Mouse (Mus musculus): ENCODE data around the gene Gstcd. TPM values are rescaled to one million over a fixed set of nuclear protein-coding genes. Genes with fewer than 3 reads are reported as not detected.

The Gstcd gene
- total and polyA plus RNA-seq, 2 experiments from 2014 or later = 1.2 to 4.4 TPM

GRCm38 (mm10) chr3:132946086-132946485 lies 145.7 kb downstream of the Gstcd start:
- DNase-seq (ENCODE audit: low spot score) = no peak
- WGBS = 91% methylated on average over 5 of the region's 5 CpGs

DNA sequence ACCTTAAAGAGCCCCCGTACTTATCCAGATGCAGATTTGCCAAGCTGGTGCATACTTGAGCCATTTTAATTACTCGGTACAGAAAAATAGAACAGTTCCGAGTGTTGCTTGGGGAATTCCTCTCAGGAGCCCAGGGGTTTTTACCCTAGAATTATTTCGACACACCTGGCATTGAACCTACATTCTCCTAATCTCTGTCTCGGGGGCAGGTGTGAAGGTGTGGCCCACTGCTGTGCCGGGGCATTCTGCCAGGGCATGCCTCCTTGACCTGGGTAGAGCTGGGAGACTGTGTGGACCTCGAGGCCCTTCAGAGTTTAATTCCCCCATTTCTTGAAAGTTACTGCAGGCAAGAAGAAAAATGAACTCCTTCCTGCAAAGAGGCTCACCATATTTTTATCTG lies 146.2 kb downstream of the Gstcd start:
- H3K4me1 ChIP-seq (ENCODE audit: control insufficient read depth, insufficient read depth) = peaks cover 5% of the 10 kb centered on the region
- no peak overlapping the region for H3K27ac ChIP-seq (ENCODE audit: low read depth)
- 75% methylated on average over 7 of the region's 7 CpGs for whole genome bisulfite sequencing
- TF ChIP-seq EP300 (IDR thresholded peaks at IDR 0.05; ENCODE audit: low read depth) (no peak), CTCF (IDR thresholded peaks at IDR 0.05; ENCODE audit: low read depth) (no peak)
- no peaks in the 10 kb centered on the region for H3K36me3 ChIP-seq (replicated peaks; ENCODE audit: control insufficient read depth, insufficient read depth, low read length)
- DNase-seq (ENCODE audit: low spot score) (no peak), ATAC-seq (ENCODE audit: insufficient read depth, low read depth) (no peak)
- no peak overlapping the region for H3K4me2 ChIP-seq (ENCODE audit: low read depth, low read length)
- H3K9me3 ChIP-seq (replicated peaks; ENCODE audit: control insufficient read depth, low read length) = no peaks in the 10 kb centered on the region
- H3K27me3 ChIP-seq (ENCODE audit: control insufficient read depth, insufficient read depth, low read length) = peaks cover 19% of the 10 kb centered on the region
- no peak overlapping the region for H3K4me3 ChIP-seq (ENCODE audit: low read depth, low read length)
- H3K9ac ChIP-seq (replicated peaks; ENCODE audit: low read depth, low read length) = no peak overlapping the region

More at GRCm38 (mm10) chr3:132946086-132946485, 145.7 kb downstream of the Gstcd start:
- H3K4me3 ChIP-seq (ENCODE audit: low read depth, low read length) = no peak overlapping the region
- H3K9ac ChIP-seq (replicated peaks; ENCODE audit: low read depth, low read length) = no peak overlapping the region
- no peak overlapping the region for H3K27ac ChIP-seq (ENCODE audit: low read depth)
- ATAC-seq (ENCODE audit: insufficient read depth, low read depth) = no peak
- peaks cover 5% of the 10 kb centered on the region for H3K4me1 ChIP-seq (ENCODE audit: control insufficient read depth, insufficient read depth)
- H3K9me3 ChIP-seq (replicated peaks; ENCODE audit: control insufficient read depth, low read length) = no peaks in the 10 kb centered on the region
- no peak overlapping the region for H3K4me2 ChIP-seq (ENCODE audit: low read depth, low read length)
- no peak for TF ChIP-seq EP300 (IDR thresholded peaks at IDR 0.05; ENCODE audit: low read depth)
- TF ChIP-seq CTCF (IDR thresholded peaks at IDR 0.05; ENCODE audit: low read depth) = no peak
- no peaks in the 10 kb centered on the region for H3K36me3 ChIP-seq (replicated peaks; ENCODE audit: control insufficient read depth, insufficient read depth, low read length)
- H3K27me3 ChIP-seq (ENCODE audit: control insufficient read depth, insufficient read depth, low read length) = peaks cover 19% of the 10 kb centered on the region

GRCm38 (mm10) chr3:132944609-132945008 lies 147.2 kb downstream of the Gstcd start:
- no peak overlapping the region for H3K4me3 ChIP-seq (ENCODE audit: low read depth, low read length)
- ATAC-seq (ENCODE audit: insufficient read depth, low read depth) (no peak), DNase-seq (ENCODE audit: low spot score) (no peak)
- H3K9ac ChIP-seq (replicated peaks; ENCODE audit: low read depth, low read length) = no peak overlapping the region
- H3K27me3 ChIP-seq (ENCODE audit: control insufficient read depth, insufficient read depth, low read length) = peaks cover 9% of the 10 kb centered on the region
- WGBS = 59% methylated on average over 3 of the region's 3 CpGs
- H3K9me3 ChIP-seq (replicated peaks; ENCODE audit: control insufficient read depth, low read length) = no peaks in the 10 kb centered on the region
- TF ChIP-seq CTCF (IDR thresholded peaks at IDR 0.05; ENCODE audit: low read depth) (no peak), EP300 (IDR thresholded peaks at IDR 0.05; ENCODE audit: low read depth) (no peak)
- no peak overlapping the region for H3K4me2 ChIP-seq (ENCODE audit: low read depth, low read length)
- no peaks in the 10 kb centered on the region for H3K36me3 ChIP-seq (replicated peaks; ENCODE audit: control insufficient read depth, insufficient read depth, low read length)
- no peak overlapping the region for H3K27ac ChIP-seq (ENCODE audit: low read depth)
- H3K4me1 ChIP-seq (ENCODE audit: control insufficient read depth, insufficient read depth) = peaks cover 5% of the 10 kb centered on the region

DNA sequence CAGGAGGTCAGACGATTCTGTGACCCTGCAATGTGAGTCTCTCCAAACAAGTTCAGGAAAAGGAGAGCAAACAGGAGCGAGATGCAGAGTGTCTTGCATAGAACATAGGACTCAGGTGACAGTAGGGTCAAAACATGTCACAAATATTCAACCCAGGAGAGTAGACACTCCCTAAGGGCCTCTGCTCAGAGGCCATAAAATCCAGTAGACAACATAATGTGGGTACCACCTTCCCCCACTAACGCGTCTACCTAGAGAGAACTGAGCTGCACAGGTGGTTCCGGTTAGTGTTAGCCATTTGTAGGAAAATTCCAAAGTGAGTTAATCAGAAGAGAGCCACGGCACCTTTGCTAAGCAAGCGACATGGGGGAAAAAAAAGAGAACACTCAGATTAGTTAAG lies 147.6 kb downstream of the Gstcd start:
- DNase-seq (ENCODE audit: low spot score) (no peak), ATAC-seq (ENCODE audit: insufficient read depth, low read depth) (no peak)
- Histone ChIP-seq H3K4me2 (ENCODE audit: low read depth, low read length) (no peak overlapping the region), H3K27me3 (ENCODE audit: control insufficient read depth, insufficient read depth, low read length) (peaks cover 5% of the 10 kb centered on the region), H3K4me1 (ENCODE audit: control insufficient read depth, insufficient read depth) (peaks cover 2% of the 10 kb centered on the region; the same call in 1 of the 2 replicates), H3K4me3 (ENCODE audit: low read depth, low read length) (no peak overlapping the region), H3K9ac (replicated peaks; ENCODE audit: low read depth, low read length) (no peak overlapping the region), H3K36me3 (replicated peaks; ENCODE audit: control insufficient read depth, insufficient read depth, low read length) (no peaks in the 10 kb centered on the region), H3K9me3 (replicated peaks; ENCODE audit: control insufficient read depth, low read length) (no peaks in the 10 kb centered on the region), H3K27ac (ENCODE audit: low read depth) (no peak overlapping the region)
- 75% methylated on average over 7 of the region's 7 CpGs for WGBS
- TF ChIP-seq EP300 (IDR thresholded peaks at IDR 0.05; ENCODE audit: low read depth) (no peak), CTCF (IDR thresholded peaks at IDR 0.05; ENCODE audit: low read depth) (no peak)

DNA sequence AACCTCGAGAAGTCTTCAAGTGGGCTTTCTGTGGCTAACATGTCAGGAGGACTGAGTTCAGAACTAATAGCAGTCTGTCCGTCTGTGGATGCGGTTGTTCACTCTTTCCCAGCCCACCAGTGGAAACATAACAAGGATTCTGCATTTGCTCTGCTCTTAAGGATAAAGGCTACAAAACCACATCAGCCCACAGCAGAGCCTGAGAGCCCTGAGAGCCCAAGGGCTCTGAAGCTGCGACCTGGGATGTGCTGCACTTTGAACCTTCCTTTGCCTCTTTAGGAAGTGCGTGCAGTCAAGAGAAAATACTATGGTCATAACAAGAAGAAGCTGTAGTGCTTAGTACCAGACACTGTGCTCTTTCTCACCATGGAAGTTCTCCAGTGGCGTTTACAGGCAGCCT lies 149.1 kb downstream of the Gstcd start:
- WGBS = 88% methylated on average over 6 of the region's 6 CpGs
- H3K36me3 ChIP-seq (replicated peaks; ENCODE audit: control insufficient read depth, insufficient read depth, low read length) = no peaks in the 10 kb centered on the region

More for the DNA sequence above, 149.1 kb downstream of the Gstcd start:
- Histone ChIP-seq H3K27me3 (ENCODE audit: control insufficient read depth, insufficient read depth, low read length) (no peaks in the 10 kb centered on the region), H3K4me1 (ENCODE audit: control insufficient read depth, insufficient read depth) (no peaks in the 10 kb centered on the region), H3K27ac (ENCODE audit: low read depth) (no peak overlapping the region), H3K4me3 (ENCODE audit: low read depth, low read length) (no peak overlapping the region), H3K9ac (replicated peaks; ENCODE audit: low read depth, low read length) (no peak overlapping the region), H3K9me3 (replicated peaks; ENCODE audit: control insufficient read depth, low read length) (no peaks in the 10 kb centered on the region), H3K4me2 (ENCODE audit: low read depth, low read length) (no peak overlapping the region)
- TF ChIP-seq EP300 (IDR thresholded peaks at IDR 0.05; ENCODE audit: low read depth) = no peak
- TF ChIP-seq CTCF (IDR thresholded peaks at IDR 0.05; ENCODE audit: low read depth) = no peak
- no peak for DNase-seq (ENCODE audit: low spot score)
- ATAC-seq (ENCODE audit: insufficient read depth, low read depth) = no peak

All from heart, postnatal 0 days (tissue).